Mouse (Mus musculus): ENCODE measurements around the gene Nagpa.

Nagpa gene

DNA sequence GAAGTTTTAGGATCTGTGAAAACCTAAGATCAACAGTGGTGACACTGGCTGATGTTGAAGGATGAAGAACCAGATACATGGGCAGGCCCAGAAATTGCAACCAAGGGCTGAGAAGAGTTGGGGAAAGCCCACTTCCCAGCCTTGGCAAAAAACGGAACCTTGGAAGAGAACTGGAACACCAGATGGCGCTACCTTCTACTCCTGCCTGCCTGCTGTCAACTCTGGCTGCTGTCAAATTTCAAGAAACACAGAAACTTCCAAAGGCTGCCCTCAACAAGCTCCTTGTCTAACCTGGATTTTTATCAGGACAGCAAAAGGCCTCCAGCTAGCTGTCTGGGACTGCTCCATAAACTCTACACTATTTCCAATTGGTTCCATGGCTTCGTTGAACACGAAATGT, 1.1 kb downstream of the Nagpa start:
- peak; percentile 10 to 41 for DNase-seq (ENCODE audit: low spot score in 2 of 2)

DNA sequence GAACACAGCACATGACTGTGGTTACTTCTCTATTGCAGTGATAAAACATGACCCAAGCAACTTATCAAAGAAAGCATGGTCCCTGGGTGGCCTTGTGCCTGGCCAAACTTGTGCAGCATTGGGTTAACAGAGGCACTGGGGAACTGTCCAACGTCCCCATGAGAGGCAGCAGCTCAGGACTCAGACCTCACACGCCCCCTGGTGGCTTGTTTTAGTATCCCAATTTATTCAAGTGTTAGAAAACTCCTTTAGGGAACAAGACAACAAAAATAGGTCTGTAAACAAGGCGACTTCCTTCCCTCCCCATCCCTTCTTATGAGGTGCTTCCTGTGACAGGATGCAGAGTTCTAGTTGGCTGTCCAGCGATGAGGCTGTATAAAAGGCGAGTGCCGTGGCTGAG, 8.7 kb downstream of the Nagpa start:
- DNase-seq (ENCODE audit: low spot score in 2 of 2): peak in 1 of 2 experiments; percentile 50

GRCm38 (mm10) chr16:5186234-5186633, 17.6 kb downstream of the Nagpa start:
- no peak for DNase-seq (ENCODE audit: low spot score in 2 of 2)

- DNase-seq (ENCODE audit: low spot score in 2 of 2): no peak
Observed at GRCm38 (mm10) chr16:5185691-5186090, 18.1 kb downstream of the Nagpa start.

GRCm38 (mm10) chr16:5184956-5185355, 18.9 kb downstream of the Nagpa start:
- DNase-seq (ENCODE audit: low spot score in 2 of 2): no peak

DNA sequence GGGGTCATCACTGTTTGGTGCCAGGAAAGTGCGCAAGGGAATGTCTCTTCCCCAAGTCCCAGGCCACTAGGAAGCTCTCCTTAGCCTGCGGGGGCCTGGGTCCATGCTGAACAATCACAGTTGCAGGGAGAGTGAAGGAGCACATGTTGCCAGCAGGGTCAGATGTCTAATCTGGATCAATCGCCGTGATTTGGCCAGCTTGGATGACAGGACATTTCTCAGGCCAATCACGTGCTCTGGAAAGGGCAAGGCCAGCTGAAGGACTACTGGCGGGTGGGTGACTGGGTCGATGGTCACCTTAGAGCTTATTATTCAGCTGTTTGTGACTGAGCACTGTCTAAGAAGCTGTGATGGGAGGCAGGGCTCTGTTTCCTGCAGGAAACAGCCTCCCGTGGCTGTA, 19.7 kb downstream of the Nagpa start:
- DNase-seq (ENCODE audit: low spot score in 2 of 2): no peak

DNA sequence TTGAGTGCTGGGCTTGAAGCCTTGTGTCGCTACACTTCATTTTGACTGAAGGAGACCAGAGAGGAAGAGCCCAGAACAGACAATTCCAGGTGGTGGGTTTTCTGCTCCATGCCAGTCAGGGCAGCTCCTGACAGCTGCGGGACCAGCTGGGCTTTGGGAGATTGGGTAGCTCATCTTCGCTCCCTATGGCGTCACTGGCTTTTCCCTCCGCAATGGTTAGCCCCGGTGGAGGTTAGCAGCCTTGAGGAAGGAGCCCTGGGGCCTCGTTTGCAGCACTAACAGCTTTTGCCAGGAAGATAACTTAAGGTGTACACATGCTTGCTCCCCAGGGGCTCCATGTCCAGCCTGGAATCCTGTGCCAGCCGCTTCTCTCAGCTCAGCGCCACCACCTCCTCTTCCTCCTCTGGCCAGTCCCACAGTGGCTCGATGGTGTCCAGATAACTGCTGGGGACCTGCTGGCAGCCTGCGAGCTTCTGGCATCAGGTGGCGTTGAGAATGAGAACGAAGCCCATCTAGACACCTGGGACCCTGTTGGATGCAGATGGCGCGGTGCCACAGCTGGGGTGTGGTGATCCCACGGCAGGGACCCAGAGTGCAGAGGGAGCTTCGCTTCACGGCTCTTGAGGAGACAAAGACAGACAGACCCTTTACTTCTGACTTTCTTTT, 20.4 kb downstream of the Nagpa start:
- DNase-seq (ENCODE audit: low spot score in 2 of 2): no peak

GRCm38 (mm10) chr16:5172636-5173035, 31.2 kb downstream of the Nagpa start:
- no peak for DNase-seq (ENCODE audit: low spot score in 2 of 2)

GRCm38 (mm10) chr16:5168829-5169228, 35.0 kb downstream of the Nagpa start:
- DNase-seq (ENCODE audit: low spot score in 2 of 2): no peak

DNA sequence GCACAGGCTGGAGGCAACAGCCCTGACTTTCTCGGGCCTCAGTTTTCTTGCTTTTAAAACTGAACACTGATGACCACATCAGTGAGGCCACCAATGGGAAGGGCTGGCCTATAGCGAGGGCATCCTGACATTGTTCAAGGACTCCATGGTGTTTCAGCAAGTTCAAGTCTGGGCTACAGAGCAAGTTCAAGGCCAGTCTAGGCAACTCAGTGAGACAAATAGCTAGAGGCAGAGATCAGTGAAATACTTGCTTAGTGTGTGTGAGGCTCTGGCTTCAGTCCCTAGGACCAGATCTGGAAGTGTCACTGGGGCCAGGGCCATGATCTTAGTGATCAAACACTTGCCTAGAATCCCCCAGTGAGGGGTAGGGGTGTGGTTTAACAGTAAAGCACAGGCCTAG, 35.8 kb downstream of the Nagpa start:
- DNase-seq (ENCODE audit: low spot score in 2 of 2): no peak

- no peak for DNase-seq (ENCODE audit: low spot score in 2 of 2)
Observed at GRCm38 (mm10) chr16:5164327-5164726, 39.5 kb downstream of the Nagpa start.

DNA sequence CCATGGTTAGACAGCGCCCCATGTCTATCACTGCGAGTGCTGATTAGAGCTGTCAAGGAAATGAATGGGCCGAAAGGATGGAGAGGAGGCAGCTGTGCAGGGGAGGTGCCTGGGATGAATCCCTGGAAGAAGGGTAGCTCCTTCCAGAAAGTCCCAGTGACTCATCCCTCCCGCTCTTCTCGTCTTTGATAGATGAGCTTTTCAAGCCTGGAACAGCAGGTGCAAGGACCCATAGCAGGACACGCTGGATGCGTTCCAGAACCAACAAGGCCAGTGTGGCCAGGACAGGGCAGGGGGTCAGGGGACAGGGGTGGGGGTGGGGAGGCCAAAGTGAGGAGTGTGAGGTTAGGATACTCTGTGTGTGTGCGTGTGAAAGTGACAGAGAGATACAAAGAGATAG, 44.6 kb downstream of the Nagpa start:
- no peak for DNase-seq (ENCODE audit: low spot score in 2 of 2)

GRCm38 (mm10) chr16:5157113-5157512, 46.7 kb downstream of the Nagpa start:
- no peak for DNase-seq (ENCODE audit: low spot score in 2 of 2)

DNA sequence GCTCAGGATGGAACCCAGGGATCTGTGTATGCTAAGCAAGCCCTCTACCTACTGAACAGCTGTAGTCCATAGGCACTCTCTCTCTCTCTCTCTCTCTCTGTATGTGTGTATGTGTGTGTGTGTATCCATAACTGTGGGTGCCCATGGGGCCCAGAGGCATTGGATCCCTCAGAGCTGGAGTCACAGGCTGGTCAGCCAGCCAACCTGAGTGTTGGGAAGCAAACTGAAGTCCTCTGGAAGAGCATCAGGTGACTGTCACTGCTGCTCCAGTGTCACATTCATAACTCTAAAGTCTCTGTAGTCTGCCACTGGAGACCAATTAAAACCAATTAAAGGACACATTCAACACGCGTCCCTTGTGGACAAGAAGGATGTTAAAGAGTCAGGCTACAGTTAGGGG, 47.3 kb downstream of the Nagpa start:
- DNase-seq (ENCODE audit: low spot score in 2 of 2): no peak

- no peak for DNase-seq (ENCODE audit: low spot score in 2 of 2)
Observed at GRCm38 (mm10) chr16:5155014-5155413, 48.8 kb downstream of the Nagpa start.

GRCm38 (mm10) chr16:5153299-5154026, 50.3 kb downstream of the Nagpa start:
- DNase-seq (ENCODE audit: low spot score in 2 of 2): no peak

DNA sequence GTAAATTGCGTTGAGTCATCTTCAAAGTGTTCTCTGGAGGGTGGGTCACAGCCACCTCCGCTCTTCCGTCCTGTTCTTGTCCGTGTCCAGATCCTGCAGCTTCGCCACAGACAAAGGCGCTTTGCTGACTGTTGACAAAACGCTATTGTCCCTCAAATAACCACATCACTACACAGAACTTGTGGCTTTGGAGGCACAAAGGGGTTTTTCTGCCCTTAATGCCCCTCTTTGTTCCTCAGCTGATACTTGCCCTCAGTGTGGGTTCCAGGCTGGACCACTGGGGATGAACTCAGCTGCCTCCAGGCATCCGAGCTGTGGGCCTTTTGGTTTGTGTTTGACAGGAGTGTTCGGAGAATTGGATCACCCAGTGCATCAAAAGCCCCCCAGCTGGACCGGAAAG, 53.3 kb downstream of the Nagpa start:
- no peak for DNase-seq (ENCODE audit: low spot score in 2 of 2)

DNA sequence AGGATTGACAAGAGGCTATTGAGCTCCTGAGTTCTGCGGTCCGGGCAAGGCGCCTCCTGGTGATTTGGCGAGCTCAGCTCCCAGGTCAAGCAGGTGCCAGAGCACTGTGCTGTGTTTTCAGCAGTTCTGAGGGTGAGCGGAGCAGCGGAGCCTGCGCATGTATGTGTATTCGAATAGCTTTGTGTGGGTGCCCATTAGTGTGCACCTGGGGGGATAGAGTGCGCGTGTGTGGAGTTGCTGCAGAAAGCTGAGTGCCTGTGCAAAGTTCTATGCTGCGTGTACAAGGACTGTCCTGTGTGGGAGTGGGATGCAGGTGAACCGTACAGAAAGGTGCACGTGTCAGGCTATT, 56.8 kb downstream of the Nagpa start, which contains the start of gene Sec14l5:
Gene Sec14l5, plus strand, starts transcription at position 73 of the 349 bp plus-strand sequence.
- DNase-seq (ENCODE audit: low spot score in 2 of 2): no peak

DNA sequence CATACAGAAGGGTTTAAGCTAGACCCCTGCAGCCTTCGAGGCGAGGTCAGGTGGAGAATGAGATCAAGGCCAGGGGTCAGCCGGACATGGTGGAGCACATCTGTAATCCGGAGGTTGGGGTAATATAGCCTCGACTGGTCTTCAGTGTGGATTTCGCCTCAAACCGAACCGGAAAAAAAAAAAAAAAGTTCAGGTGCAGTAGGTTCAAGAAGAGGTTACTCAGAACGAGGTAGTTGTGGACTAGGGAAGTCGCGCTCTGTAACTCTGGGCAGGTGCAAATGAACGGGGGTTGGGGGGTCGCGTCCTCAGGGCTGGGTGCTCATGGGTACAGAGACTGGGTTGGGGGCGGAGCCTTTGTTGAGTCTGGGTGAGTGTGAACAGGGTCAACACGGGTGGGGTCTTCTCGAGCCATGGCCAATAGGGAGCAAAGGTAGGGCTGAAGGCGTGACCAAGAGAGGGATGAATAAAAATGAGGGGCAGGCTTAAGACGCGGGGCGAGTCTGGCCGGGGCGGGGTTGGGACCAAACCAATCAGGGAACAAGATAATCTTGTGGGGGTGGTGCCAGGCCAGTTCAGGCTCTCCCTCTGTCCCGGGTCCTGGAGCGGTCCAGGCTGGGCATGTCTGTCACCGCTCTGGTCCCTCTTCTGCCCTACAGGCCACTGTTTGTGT, 57.3 kb downstream of the Nagpa start:
- DNase-seq (ENCODE audit: low spot score in 2 of 2): no peak

DNA sequence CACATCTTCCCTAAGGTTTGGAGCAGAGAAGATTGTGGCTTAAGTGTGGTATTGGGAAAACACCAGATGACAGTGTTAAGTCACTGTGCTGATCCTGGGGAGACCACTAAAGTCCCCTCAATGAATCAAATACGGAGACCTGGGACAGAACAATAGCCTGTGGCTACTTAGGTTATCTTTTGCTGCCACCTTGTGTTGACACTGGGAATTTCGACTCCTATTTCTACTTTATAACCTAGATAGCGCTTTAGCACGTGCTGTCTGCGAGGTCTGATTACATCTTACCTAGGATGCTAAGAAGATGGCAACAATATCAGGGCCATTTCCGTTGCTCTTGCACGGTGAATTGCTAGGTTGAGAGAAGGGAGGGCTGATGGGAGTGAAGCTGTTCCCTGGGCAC, 58.2 kb downstream of the Nagpa start:
- peak; percentile 33 to 73 for DNase-seq (ENCODE audit: low spot score in 2 of 2)
